In genomic region chr15:30992901-30993300, GRCm38 (mm10) we compare ENCODE assay signal across 28 mouse cellular contexts.
"Had no signal": no experiment of that assay in that cellular context is flagged by ENCODE, and none has a peak within 500 bp of the region (broad histone marks: within the 10 kb centered on the region; RNA-seq: fewer than 3 reads in every experiment).

No protein-coding gene starts in this region.

- H3K4me1 ChIP-seq: heart, embryonic 13.5 days; heart, embryonic 15.5 days; hindbrain, embryonic 10.5 days; hindbrain, embryonic 15.5 days; intestine, embryonic 15.5 days; limb, embryonic 10.5 days; limb, embryonic 12.5 days; liver, embryonic 13.5 days had no signal

- H3K27me3 ChIP-seq: heart, embryonic 13.5 days; heart, embryonic 15.5 days; hindbrain, embryonic 13.5 days; hindbrain, embryonic 15.5 days; intestine, embryonic 15.5 days; limb, embryonic 12.5 days; liver, embryonic 13.5 days had no signal

- H3K9me3 ChIP-seq: heart, embryonic 13.5 days; heart, embryonic 15.5 days; hindbrain, embryonic 10.5 days; hindbrain, embryonic 13.5 days; hindbrain, embryonic 15.5 days; intestine, embryonic 15.5 days; limb, embryonic 10.5 days; limb, embryonic 12.5 days; liver, embryonic 13.5 days had no signal

- ATAC-seq: forebrain, embryonic 16.5 days; inflammation-experienced regulatory T-cells, adult 6 months; intestine, embryonic 15.5 days; intestine, postnatal 0 days had no signal

- DNase-seq: gastrocnemius, adult 2 months; gastrocnemius, postnatal 10 days; gastrocnemius, postnatal 25 days; heart, adult 2 months; heart, postnatal 14 days; heart, postnatal 36 days; kidney, adult 18-20 months; kidney, adult 8-10 months; kidney, postnatal 10 days; kidney, postnatal 25 days; kidney, postnatal 4 days; liver; liver, embryonic 13.5 days had no signal

- H3K4me2 ChIP-seq: heart, embryonic 11.5 days; heart, embryonic 13.5 days; heart, embryonic 15.5 days; hindbrain, embryonic 13.5 days; hindbrain, embryonic 15.5 days; intestine, embryonic 15.5 days; limb, embryonic 12.5 days; liver, embryonic 11.5 days; liver, embryonic 13.5 days had no signal

- H3K4me3 ChIP-seq: gastrocnemius, adult 2 months; heart, adult 2 months; heart, embryonic 13.5 days; heart, embryonic 15.5 days; hindbrain, embryonic 10.5 days; hindbrain, embryonic 13.5 days; hindbrain, embryonic 15.5 days; intestine, embryonic 15.5 days; layer of hippocampus, adult 2 months; left cerebral cortex, adult 2 months; limb, embryonic 10.5 days; limb, embryonic 12.5 days; liver, embryonic 13.5 days had no signal

- H3K27ac ChIP-seq: gastrocnemius, adult 2 months; heart, adult 2 months; heart, embryonic 13.5 days; heart, embryonic 15.5 days; hindbrain, embryonic 10.5 days; hindbrain, embryonic 13.5 days; hindbrain, embryonic 15.5 days; intestine, embryonic 15.5 days; layer of hippocampus, adult 2 months; left cerebral cortex, adult 2 months; limb, embryonic 10.5 days; limb, embryonic 12.5 days; liver, embryonic 13.5 days had no signal

- H3K36me3 ChIP-seq: heart, embryonic 13.5 days; heart, embryonic 15.5 days; hindbrain, embryonic 10.5 days; hindbrain, embryonic 13.5 days; hindbrain, embryonic 15.5 days; intestine, embryonic 15.5 days; limb, embryonic 10.5 days; limb, embryonic 12.5 days; liver, embryonic 13.5 days had no signal

- H3K9ac ChIP-seq: heart, embryonic 13.5 days; heart, embryonic 15.5 days; hindbrain, embryonic 13.5 days; hindbrain, embryonic 15.5 days; intestine, embryonic 15.5 days; limb, embryonic 12.5 days; liver, embryonic 13.5 days had no signal
